Mouse (Mus musculus): ENCODE measurements around the gene Fstl4. TPM values are rescaled to one million over a fixed set of nuclear protein-coding genes. Genes with fewer than 3 reads are reported as not detected.

The Fstl4 gene
- polyA plus RNA-seq, 1 experiment from 2014 or later = 15.9 TPM

GRCm38 (mm10) chr11:52775291-52775690, 10.9 kb downstream of the Fstl4 start:
- Histone ChIP-seq H3K4me3 (replicated peaks) (no peak overlapping the region), H3K4me2 (no peak overlapping the region), H3K9me3 (replicated peaks) (no peaks in the 10 kb centered on the region), H3K27ac (replicated peaks) (no peak overlapping the region), H3K27me3 (replicated peaks) (no peaks in the 10 kb centered on the region), H3K4me1 (no peaks in the 10 kb centered on the region; the same call in 1 of the 2 replicates), H3K36me3 (no peaks in the 10 kb centered on the region), H3K9ac (replicated peaks) (no peak overlapping the region)
- WGBS = 68% methylated on average over 3 of the region's 3 CpGs
- no peak for ATAC-seq (ENCODE audit: low FRiP score)

- WGBS = 83% methylated on average over 5 of the region's 5 CpGs
- H3K9ac ChIP-seq (replicated peaks) = no peak overlapping the region
- no peak overlapping the region for H3K27ac ChIP-seq (replicated peaks)
- ATAC-seq (ENCODE audit: low FRiP score) = no peak
- no peaks in the 10 kb centered on the region for H3K4me1 ChIP-seq
- no peaks in the 10 kb centered on the region; the same call in 1 of the 2 replicates for H3K27me3 ChIP-seq (replicated peaks)
- no peaks in the 10 kb centered on the region for H3K9me3 ChIP-seq (replicated peaks)
- H3K36me3 ChIP-seq = no peaks in the 10 kb centered on the region
- H3K4me2 ChIP-seq = no peak overlapping the region
- no peak overlapping the region for H3K4me3 ChIP-seq (replicated peaks)
Measured at GRCm38 (mm10) chr11:52782426-52782825, 18.0 kb downstream of the Fstl4 start.

- Histone ChIP-seq H3K9me3 (replicated peaks) (no peaks in the 10 kb centered on the region), H3K36me3 (no peaks in the 10 kb centered on the region), H3K27ac (replicated peaks) (no peak overlapping the region), H3K27me3 (replicated peaks) (no peaks in the 10 kb centered on the region), H3K4me1 (no peaks in the 10 kb centered on the region), H3K9ac (replicated peaks) (no peak overlapping the region), H3K4me3 (replicated peaks) (no peak overlapping the region), H3K4me2 (no peak overlapping the region)
- 76% methylated on average over 5 of the region's 5 CpGs for WGBS
- no peak for ATAC-seq (ENCODE audit: low FRiP score)
Measured at GRCm38 (mm10) chr11:52794331-52794730, 29.9 kb downstream of the Fstl4 start.

- H3K4me2 ChIP-seq = no peak overlapping the region
- H3K9ac ChIP-seq (replicated peaks) = no peak overlapping the region
- H3K27me3 ChIP-seq (replicated peaks) = no peaks in the 10 kb centered on the region
- no peak for ATAC-seq (ENCODE audit: low FRiP score)
- H3K27ac ChIP-seq (replicated peaks) = no peak overlapping the region
- H3K9me3 ChIP-seq (replicated peaks) = no peaks in the 10 kb centered on the region
- no peaks in the 10 kb centered on the region for H3K36me3 ChIP-seq
- WGBS = 87% methylated on average over 2 of the region's 2 CpGs
- H3K4me3 ChIP-seq (replicated peaks) = no peak overlapping the region
- H3K4me1 ChIP-seq = no peaks in the 10 kb centered on the region
Measured at GRCm38 (mm10) chr11:52809542-52809941, 45.1 kb downstream of the Fstl4 start.

GRCm38 (mm10) chr11:52816004-52816403, 51.6 kb downstream of the Fstl4 start:
- no peaks in the 10 kb centered on the region for H3K27me3 ChIP-seq (replicated peaks)
- WGBS = 87% methylated on average over 4 of the region's 4 CpGs
- no peaks in the 10 kb centered on the region for H3K4me1 ChIP-seq
- H3K27ac ChIP-seq (replicated peaks) = no peak overlapping the region
- no peaks in the 10 kb centered on the region for H3K9me3 ChIP-seq (replicated peaks)
- no peak overlapping the region for H3K9ac ChIP-seq (replicated peaks)
- ATAC-seq (ENCODE audit: low FRiP score) = no peak
- no peak overlapping the region for H3K4me3 ChIP-seq (replicated peaks)
- no peak overlapping the region for H3K4me2 ChIP-seq
- no peaks in the 10 kb centered on the region for H3K36me3 ChIP-seq

GRCm38 (mm10) chr11:52820336-52820905, 56.0 kb downstream of the Fstl4 start:
- WGBS = 12% methylated on average over 2 of the region's 2 CpGs

GRCm38 (mm10) chr11:52826591-52826990, 62.2 kb downstream of the Fstl4 start:
- Histone ChIP-seq H3K27ac (replicated peaks) (no peak overlapping the region), H3K27me3 (replicated peaks) (no peaks in the 10 kb centered on the region; the same call in 1 of the 2 replicates), H3K9ac (replicated peaks) (no peak overlapping the region), H3K4me3 (replicated peaks) (no peak overlapping the region), H3K4me2 (no peak overlapping the region), H3K36me3 (no peaks in the 10 kb centered on the region), H3K4me1 (peaks cover 5% of the 10 kb centered on the region; the same call in 1 of the 2 replicates), H3K9me3 (replicated peaks) (no peaks in the 10 kb centered on the region)
- WGBS = 86% methylated on average over 2 of the region's 2 CpGs
- ATAC-seq (ENCODE audit: low FRiP score) = no peak

More at GRCm38 (mm10) chr11:52820336-52820905, 56.0 kb downstream of the Fstl4 start:
- ATAC-seq (ENCODE audit: low FRiP score) = no peak
- H3K27me3 ChIP-seq (replicated peaks) = no peaks in the 10 kb centered on the region
- H3K4me3 ChIP-seq (replicated peaks) = no peak overlapping the region
- no peak overlapping the region for H3K4me2 ChIP-seq
- no peak overlapping the region for H3K9ac ChIP-seq (replicated peaks)
- H3K9me3 ChIP-seq (replicated peaks) = no peaks in the 10 kb centered on the region
- H3K36me3 ChIP-seq = no peaks in the 10 kb centered on the region
- no peaks in the 10 kb centered on the region for H3K4me1 ChIP-seq
- no peak overlapping the region for H3K27ac ChIP-seq (replicated peaks)

- Histone ChIP-seq H3K4me3 (replicated peaks) (no peak overlapping the region), H3K27ac (replicated peaks) (no peak overlapping the region), H3K9ac (replicated peaks) (no peak overlapping the region), H3K4me1 (peaks cover 16% of the 10 kb centered on the region; the same call in 1 of the 2 replicates), H3K4me2 (no peak overlapping the region), H3K36me3 (no peaks in the 10 kb centered on the region), H3K9me3 (replicated peaks) (no peaks in the 10 kb centered on the region), H3K27me3 (replicated peaks) (no peaks in the 10 kb centered on the region; the same call in 1 of the 2 replicates)
- WGBS = 44% methylated on average over 12 of the region's 12 CpGs
- ATAC-seq (ENCODE audit: low FRiP score) = no peak; the same call in 1 of the 2 replicates
Measured at GRCm38 (mm10) chr11:52831631-52832310, 67.3 kb downstream of the Fstl4 start.

- Histone ChIP-seq H3K27me3 (replicated peaks) (no peaks in the 10 kb centered on the region; the same call in 1 of the 2 replicates), H3K4me3 (replicated peaks) (no peak overlapping the region), H3K9ac (replicated peaks) (no peak overlapping the region), H3K27ac (replicated peaks) (no peak overlapping the region), H3K4me1 (peaks cover 16% of the 10 kb centered on the region; the same call in 1 of the 2 replicates), H3K9me3 (replicated peaks) (no peaks in the 10 kb centered on the region), H3K36me3 (no peaks in the 10 kb centered on the region), H3K4me2 (no peak overlapping the region)
- ATAC-seq (ENCODE audit: low FRiP score) = no peak
- 86% methylated on average over 1 of the region's 1 CpGs for WGBS
Measured at GRCm38 (mm10) chr11:52832311-52832675, 67.9 kb downstream of the Fstl4 start.

- WGBS = 88% methylated on average over 2 of the region's 2 CpGs
- H3K4me2 ChIP-seq = no peak overlapping the region
Measured at GRCm38 (mm10) chr11:52848691-52849090, 84.3 kb downstream of the Fstl4 start.

GRCm38 (mm10) chr11:52850071-52850470, 85.6 kb downstream of the Fstl4 start:
- H3K4me1 ChIP-seq = 0 out of 2 replicates have a peak, but pooled peaks cover 3% of the 10 kb centered on the region
- no peaks in the 10 kb centered on the region for H3K27me3 ChIP-seq (replicated peaks)
- H3K27ac ChIP-seq (replicated peaks) = no peak overlapping the region
- H3K9me3 ChIP-seq (replicated peaks) = no peaks in the 10 kb centered on the region
- no peak for ATAC-seq (ENCODE audit: low FRiP score)
- no peak overlapping the region for H3K9ac ChIP-seq (replicated peaks)
- H3K36me3 ChIP-seq = no peaks in the 10 kb centered on the region
- no peak overlapping the region for H3K4me3 ChIP-seq (replicated peaks)
- 92% methylated on average over 3 of the region's 3 CpGs for WGBS
- no peak overlapping the region for H3K4me2 ChIP-seq

More at GRCm38 (mm10) chr11:52848691-52849090, 84.3 kb downstream of the Fstl4 start:
- Histone ChIP-seq H3K4me1 (0 out of 2 replicates have a peak, but pooled peaks cover 3% of the 10 kb centered on the region), H3K27ac (replicated peaks) (no peak overlapping the region), H3K9ac (replicated peaks) (no peak overlapping the region), H3K4me3 (replicated peaks) (no peak overlapping the region), H3K27me3 (replicated peaks) (no peaks in the 10 kb centered on the region), H3K9me3 (replicated peaks) (no peaks in the 10 kb centered on the region), H3K36me3 (no peaks in the 10 kb centered on the region)
- ATAC-seq (ENCODE audit: low FRiP score) = no peak
